Mouse (Mus musculus) liver, adult 2 months (tissue): ENCODE measurements around the gene Tmem108.

Experiments used
- CTCF ChIP-seq: fragments of 200-500 bp; IDR thresholded peaks from 2 replicates; pipeline ENCODE4 v1.5.1; 2011; ENCODE audit warnings: low read depth, low read length, control low read depth
- POLR2A ChIP-seq: fragments of 200-500 bp; IDR thresholded peaks from 2 replicates; pipeline ENCODE4 v1.6.1; 2011; ENCODE audit warnings: low read length, control low read depth; ENCODE audit not compliant: insufficient read depth; ENCODE audit errors: extremely low read depth

GRCm38 (mm10) chr9:103536059-103536634 lies 225.5 kb downstream of the Tmem108 start:
- no peak for TF ChIP-seq CTCF
- TF ChIP-seq POLR2A: no peak
